Mouse (Mus musculus) kidney, embryonic 14.5 days (tissue): ENCODE measurements at regions not wholly inside any gene's neighbourhood (a gene's known extent, or its start where the extent isn't known, plus 50 kb on each side); places are given as distances from the start of the nearest gene placed in this dataset.
"Not testable (repeated sequence)": the region's sequence is repeated elsewhere in the genome, so short reads cannot be mapped to it uniquely, and the experiment has no call there.

ENCODE experiments used
- ATAC-seq: fragments of 200-750 bp; cut with Nextera tagmentation; 2 replicates; pipeline ENCODE4 v1.8.0; 2017; ENCODE audit warnings: moderate number of reproducible peaks, mild to moderate bottlenecking, moderate TSS enrichment, moderate library complexity; ENCODE audit not compliant: low FRiP score, low TSS enrichment
- H3K27ac ChIP-seq: fragments of 300-500 bp; sonication (generic); 2 replicates; pipeline ENCODE4 v1.5.1; 2014; ENCODE audit warnings: low read depth, mild to moderate bottlenecking, low read length, moderate library complexity, mixed read lengths
- H3K27me3 ChIP-seq: fragments of 300-500 bp; sonication (generic); 2 replicates; pipeline ENCODE4 v1.6.1; 2014; ENCODE audit warnings: mild to moderate bottlenecking, low read length; ENCODE audit not compliant: control insufficient read depth, insufficient read depth
- H3K36me3 ChIP-seq: fragments of 300-500 bp; sonication (generic); 2 replicates; pipeline ENCODE4 v1.6.1; 2014; ENCODE audit warnings: low read length, mixed read lengths; ENCODE audit not compliant: control insufficient read depth, insufficient read depth
- H3K4me1 ChIP-seq: fragments of 300-500 bp; sonication (generic); 2 replicates; pipeline ENCODE4 v1.6.1; 2014; ENCODE audit warnings: low read length, mixed read lengths; ENCODE audit not compliant: control insufficient read depth, insufficient read depth
- H3K4me2 ChIP-seq: fragments of 300-500 bp; sonication (generic); replicated peaks from 2 replicates; pipeline ENCODE4 v1.6.1; 2014; ENCODE audit warnings: low read depth, mild to moderate bottlenecking, low read length
- H3K4me3 ChIP-seq: fragments of 300-500 bp; sonication (generic); 2 replicates; pipeline ENCODE4 v1.5.1; 2014; ENCODE audit warnings: mild to moderate bottlenecking, low read length
- H3K9ac ChIP-seq: fragments of 300-500 bp; sonication (generic); 2 replicates; pipeline ENCODE4 v1.6.1; 2014; ENCODE audit warnings: low read depth, mild to moderate bottlenecking, low read length, moderate library complexity
- H3K9me3 ChIP-seq: fragments of 300-500 bp; sonication (generic); 2 replicates; pipeline ENCODE4 v1.6.1; 2016; ENCODE audit warnings: low read length; ENCODE audit not compliant: control insufficient read depth
- WGBS: fragments of 180-500 bp; shearing (Covaris S2); extraction: QIAGEN DNeasy Blood & Tissue Kit; methylation state at CpG from one replicate; pipeline ENCODE4 v1.1.7; 2014; 5-methylcytosine and 5-hydroxymethylcytosine counted together

- Histone ChIP-seq H3K9me3 (no peaks in the 10 kb centered on the region), H3K4me2 (no peak overlapping the region), H3K9ac (no peak overlapping the region), H3K27me3 (no peaks in the 10 kb centered on the region), H3K36me3 (no peaks in the 10 kb centered on the region), H3K27ac (no peak overlapping the region), H3K4me3 (no peak overlapping the region), H3K4me1 (no peaks in the 10 kb centered on the region)
- WGBS, result 72% methylated on average over 1 of the region's 1 CpGs
- ATAC-seq, result no peak
These were observed 696.5 kb upstream of the Grm7 start for GRCm38 (mm10) chr6:109948928-109949327.

DNA sequence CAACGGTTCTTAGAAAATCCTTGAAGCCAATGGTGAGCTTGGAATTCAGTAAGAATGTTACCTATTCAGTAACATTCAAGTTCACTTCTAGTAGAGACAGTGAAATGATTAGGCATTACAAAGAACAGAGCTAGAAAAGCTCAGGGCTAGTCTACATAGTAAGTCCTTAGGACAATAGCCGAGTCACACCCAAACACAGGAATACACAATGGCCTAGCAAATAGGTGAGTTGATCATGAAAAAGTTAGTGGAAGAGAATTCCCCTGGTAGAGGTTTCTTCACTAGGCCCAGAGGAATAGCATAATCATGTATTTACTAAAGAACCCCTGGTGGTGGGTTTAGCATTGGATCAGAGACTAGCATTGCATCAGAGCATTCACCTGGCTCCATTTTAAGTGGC lies 687.5 kb upstream of the Grm7 start:
- H3K9me3 ChIP-seq, H3K4me3 ChIP-seq, H3K4me2 ChIP-seq, H3K36me3 ChIP-seq, H3K27me3 ChIP-seq, H3K9ac ChIP-seq, H3K4me1 ChIP-seq, ATAC-seq, H3K27ac ChIP-seq: not testable (repeated sequence)
- 87% methylated on average over 2 of the region's 2 CpGs for WGBS
